Mouse (Mus musculus): ENCODE measurements around the gene Tspan32.

Tspan32 gene

DNA sequence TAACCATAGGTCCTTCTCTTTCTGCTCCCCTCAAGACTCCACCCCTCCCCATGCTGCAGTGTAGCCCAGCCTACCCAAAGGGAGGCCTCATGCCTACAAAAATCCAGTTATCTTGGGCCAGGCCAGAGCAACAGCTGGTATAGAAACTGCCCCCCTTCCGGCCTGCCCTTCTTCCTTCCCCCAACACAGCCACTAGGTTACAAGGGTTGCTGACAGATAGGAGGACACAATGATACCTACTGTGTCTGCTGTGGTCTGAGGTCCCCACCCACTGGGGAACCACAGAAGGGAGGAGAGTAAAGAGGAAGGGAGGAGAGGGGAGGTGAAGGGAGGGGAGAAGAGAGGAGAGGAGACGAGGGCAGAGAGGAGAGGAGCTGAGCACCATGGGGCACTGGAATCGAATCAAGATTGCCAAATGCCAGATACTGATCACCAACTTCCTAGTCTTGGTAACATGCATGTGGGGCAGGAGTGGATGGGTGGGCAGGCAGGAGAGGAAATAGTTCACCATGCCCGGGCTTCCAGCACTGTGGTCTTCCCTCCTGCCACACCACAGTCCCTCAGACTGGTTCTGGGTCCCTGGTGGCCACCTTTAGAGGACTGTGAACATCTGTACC is at the start of gene Tspan32:
Tspan32 (plus strand) TSS at position 320 of the 617 bp plus-strand sequence.
- DNase-seq, result no peak

DNA sequence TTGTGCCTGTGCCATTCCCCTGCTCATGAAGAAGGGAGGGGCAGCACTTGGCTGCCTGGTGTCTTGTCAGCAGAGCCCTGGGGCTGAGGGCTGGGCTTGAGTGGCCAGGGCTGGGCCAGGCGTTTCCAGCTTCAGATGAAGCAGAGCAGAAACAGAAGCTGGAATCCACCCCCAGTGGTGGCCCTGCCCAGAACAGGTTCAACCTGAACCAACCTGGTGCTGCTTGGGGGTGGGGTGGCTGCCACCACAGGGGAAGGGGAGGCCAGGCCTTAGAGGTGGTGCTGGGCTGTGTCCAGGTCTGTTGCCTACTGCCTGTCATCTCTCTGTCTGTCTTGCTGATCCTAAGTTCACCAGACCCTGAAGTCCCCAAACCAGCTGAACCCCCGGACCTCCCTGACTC is 48.8 kb upstream of the Tspan32 start:
- no peak for DNase-seq

DNA sequence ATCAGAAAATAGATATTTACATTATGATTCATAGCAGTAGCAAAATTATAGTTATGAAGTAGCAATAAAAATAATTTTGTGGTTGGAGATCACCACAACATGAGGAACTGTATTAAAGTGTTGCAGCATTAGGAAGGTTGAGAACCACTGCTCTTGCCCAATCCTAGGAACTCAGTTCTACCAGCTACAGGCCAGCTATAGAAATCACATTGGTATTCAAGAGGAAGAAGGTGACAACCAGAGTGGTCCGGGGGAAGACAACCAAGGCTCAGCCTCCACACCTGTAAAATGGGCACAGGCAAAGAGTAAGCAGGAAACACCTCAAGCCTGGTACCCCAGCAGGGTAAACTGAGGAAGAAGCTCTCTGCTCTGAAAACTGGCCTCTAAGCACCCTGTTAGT is 46.0 kb upstream of the Tspan32 start:
- DNase-seq, result no peak

DNA sequence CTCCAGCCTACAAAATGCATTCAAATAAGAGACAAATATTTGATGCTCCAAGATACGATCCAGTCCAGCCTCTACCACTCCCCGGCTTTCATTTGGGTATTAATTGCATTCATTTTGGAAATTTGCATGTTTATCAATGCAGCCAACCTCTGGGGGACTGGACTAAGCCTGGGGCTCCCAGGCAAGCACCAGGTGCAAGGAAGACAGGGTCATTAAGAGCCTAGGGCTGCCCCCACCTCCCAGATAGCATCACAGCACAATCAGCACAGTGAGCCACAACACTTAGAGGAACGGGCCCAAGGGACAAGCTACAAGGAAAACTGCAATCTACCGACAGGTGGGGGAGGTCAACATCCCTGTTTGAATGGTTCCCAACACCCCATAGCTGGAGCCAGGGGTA is 45.1 kb upstream of the Tspan32 start:
- no peak for DNase-seq

DNA sequence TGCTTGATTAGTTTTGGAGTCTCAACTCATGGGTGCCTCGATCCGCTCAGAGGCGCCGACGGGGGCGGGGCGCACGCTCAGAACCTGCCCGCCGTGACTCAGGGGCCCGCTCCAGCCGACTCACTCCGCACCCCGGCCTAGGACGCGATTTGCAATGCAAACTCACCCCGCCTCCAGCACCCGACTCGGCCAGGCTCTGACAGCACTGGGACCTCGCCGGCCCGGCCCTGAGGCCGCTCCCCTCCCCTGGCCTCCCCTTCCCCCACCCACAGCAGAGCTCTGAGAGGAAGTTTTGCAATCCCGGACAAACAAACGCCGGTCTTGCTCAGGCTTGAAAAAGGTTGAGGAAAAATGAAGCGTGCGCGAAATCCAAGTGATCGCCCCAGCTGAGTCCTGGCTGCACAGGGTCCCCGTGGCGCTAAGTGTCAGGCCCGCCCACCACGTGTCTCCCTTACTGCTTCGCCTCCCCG is 37.4 kb upstream of the Tspan32 start:
- peak; percentile 16 for DNase-seq

DNA sequence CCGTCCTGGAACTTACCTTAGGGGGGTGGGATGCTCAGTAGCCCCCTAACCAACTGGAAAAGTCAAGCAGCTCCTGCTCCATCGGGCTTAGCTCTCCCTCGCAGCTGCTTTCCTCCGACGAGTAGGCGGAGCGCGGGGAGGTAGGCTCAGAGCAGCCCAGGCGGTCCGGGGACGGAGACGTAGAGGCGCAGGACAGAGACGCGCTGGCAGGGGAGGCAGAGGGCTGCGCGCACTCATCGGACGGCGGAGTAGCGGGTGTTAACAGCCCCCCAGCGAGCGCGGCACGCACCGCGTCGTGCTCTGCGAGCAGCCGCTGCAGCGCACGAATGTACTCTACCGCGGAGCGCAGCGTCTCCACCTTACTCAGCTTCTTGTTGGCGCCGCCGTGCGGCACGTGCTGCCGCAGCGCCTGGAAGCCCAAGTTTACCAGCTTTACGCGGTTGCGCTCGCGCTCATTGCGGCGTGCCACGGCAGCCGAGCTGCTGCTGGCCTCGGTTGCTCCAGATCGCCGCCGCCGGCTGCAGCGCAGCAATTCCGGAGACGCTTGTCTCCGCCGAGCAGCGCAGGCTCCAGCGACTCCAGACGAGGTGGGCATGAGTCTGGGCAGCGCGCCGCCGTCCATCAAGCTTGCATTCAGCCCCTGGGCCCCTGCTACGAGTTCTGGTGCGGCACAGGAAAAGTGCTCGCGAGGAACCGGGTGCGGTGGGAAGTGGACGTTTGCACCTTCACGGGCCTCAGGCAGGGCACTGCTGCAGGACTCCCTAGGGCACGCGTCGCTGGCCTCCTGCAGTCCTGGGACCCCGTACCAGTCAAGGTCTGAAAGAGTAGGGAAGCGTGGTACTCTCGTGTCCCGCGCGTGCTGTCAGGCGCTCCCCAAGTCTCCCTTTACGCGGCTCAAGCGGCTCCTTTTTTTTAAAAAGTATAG is 36.7 kb upstream of the Tspan32 start:
- DNase-seq, result peak; percentile 74

DNA sequence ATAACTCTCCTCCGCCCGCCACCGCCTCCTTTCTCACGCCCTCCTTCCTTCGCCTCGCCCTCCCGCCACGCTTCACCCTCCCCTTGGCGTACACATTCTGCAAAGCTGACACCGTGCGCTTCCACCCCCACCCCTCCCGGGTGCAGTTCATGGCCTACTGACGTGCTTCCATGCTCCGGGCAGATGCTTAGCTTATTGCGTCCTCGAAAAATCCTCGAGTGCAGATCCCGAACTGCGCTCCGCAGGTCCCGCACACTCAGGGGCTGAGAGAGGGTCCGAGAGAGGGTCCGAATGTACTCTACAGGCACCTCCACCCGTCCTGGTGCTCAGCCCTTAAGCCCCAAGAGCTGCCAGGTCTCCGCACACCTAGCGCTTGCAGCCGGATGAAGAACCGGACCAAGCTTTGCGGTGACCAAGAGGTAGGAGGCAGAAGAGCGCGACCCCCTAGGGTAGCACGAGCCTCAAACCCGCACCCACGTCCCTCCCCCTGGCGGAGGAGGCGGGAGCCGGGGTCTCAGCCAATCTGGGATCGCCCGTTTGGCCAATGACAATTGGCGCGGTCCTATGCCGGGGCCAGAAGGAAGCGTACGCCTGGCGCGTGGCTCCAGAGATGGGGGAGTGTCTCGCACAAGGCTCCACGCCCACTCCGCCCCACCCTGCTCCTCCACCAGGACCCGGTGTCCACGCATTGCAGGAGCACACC is 35.9 kb upstream of the Tspan32 start, which contains the start of gene Ascl2:
Ascl2 (minus strand) TSS at position 456 of the 703 bp plus-strand sequence.
- no peak for DNase-seq

DNA sequence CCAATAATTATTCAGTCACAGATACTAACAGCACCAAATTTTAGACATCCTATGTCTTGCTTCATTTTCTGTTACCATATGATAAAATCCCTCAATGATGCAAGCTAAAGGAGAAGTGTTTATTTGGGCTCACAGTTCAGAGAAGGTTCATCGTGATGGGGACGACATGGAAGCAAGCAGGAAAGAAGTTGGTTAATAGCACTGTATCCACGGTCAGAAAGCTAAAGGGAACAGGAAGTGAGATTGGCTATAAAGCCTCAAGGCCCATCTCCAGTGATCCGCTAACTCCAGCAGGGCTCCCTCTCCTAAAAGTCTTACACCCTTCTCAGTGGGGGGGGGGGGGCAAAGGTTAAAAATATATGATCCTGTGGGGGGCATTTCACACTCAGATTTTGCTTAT is 22.9 kb upstream of the Tspan32 start:
- DNase-seq, result no peak

DNA sequence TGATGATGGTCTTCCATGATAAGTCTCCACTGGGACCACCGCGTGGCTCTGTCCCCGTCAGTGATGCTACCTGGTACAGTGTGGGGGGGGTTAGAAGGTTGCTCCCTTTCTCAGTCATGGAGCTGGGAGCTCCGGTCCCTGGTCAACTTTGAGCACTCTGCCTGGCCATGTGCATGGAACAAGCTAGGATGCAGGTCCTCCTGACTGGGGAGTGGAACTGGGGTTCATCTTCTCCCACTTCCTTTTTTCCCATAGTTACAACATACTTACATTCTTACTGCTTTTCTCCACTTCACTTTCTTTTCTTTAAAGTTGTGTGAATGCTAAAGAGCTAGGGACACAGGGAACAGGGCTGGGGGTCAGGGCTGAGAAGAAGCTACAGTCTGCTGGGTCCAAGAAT is 19.7 kb upstream of the Tspan32 start:
- DNase-seq, result no peak

DNA sequence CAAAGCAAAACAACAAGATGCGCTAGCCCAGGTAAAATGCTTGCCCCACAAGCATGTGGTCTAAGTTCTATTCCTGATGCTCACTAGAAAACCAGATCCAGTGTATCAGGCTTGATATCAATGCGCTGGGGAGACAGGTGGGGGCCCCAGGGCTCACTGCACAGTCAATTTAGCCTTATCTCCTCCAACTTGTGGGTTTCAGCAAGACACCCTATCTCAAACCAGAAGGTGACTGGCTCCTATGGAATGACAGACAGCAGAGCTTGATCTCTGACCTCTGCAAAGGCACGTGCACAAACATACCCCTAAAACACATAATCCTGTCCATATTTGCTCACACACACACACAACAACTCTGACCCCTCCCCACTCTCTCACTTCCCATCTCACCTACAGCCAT is 17.1 kb upstream of the Tspan32 start:
- DNase-seq, result no peak

DNA sequence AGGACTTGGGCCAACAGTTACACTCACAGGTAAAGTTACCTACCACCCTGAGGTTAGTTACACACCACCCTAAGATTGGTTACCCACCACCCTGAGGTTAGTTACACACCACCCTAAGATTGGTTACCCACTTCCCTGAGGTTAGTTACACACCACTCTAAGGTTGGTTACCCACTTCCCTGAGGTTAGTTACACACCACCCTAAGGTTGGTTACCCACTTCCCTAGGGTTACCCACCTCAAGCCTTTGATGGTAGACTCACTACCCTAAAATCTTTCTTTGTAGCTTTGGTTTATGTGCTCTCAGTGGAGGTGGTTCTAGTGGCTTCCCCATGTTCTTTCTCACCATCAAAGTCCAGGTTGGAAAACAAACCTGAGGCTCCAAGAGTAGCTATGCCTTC is 9.8 kb upstream of the Tspan32 start:
- no peak for DNase-seq

DNA sequence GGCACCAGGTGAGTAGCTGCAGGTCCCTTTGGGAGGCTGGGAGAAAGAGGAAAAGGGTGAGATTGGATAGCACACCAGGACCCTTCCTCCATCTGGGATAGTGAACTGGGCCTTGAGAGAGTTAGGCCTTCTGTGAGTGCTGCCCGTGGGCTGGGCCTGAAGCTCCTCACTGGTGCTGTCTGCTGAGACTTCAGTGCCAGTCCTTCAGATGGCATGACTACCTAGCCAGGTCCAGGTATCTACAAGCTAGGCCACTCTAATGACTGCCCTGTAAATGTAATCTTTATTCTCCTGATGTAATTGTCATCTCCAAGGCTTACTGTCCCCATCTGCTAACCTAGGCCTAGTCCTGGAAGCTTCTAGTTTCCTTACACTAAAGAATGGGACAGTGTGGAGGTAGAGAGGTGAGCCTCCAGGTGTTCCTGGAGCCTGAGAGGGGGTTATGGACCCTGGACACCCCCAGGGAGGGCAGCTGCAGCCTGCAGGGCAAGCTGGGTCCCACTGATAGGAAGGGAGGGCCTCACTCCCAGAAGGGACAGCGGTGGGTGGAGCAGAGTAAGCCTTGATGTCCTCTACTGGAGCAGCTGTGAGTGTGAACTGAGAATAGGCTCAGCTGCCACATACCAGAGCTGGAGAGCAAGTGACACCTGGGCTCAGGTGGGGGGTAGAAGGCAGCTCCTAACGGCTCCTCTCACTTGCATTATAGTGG is 9.1 kb upstream of the Tspan32 start:
- no peak for DNase-seq

DNA sequence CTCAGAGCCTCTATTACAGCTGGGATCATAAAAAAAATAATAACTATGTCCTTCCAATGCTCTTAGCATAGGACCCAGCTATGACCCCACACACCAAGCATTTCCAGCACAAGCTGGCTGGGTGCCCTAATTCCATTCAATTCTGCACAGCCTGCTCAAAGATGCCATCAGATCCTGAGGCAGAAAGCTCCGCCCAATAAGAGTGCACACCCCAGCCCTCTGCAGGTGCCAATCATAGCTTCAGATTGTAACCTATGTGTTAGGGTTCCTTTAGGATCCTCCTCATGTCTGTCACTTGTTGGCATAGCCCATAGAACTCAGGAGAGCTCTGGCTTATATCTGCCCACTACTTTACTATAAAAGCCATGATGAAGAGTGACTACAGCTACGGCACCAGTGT is 7.8 kb upstream of the Tspan32 start:
- DNase-seq, result no peak

DNA sequence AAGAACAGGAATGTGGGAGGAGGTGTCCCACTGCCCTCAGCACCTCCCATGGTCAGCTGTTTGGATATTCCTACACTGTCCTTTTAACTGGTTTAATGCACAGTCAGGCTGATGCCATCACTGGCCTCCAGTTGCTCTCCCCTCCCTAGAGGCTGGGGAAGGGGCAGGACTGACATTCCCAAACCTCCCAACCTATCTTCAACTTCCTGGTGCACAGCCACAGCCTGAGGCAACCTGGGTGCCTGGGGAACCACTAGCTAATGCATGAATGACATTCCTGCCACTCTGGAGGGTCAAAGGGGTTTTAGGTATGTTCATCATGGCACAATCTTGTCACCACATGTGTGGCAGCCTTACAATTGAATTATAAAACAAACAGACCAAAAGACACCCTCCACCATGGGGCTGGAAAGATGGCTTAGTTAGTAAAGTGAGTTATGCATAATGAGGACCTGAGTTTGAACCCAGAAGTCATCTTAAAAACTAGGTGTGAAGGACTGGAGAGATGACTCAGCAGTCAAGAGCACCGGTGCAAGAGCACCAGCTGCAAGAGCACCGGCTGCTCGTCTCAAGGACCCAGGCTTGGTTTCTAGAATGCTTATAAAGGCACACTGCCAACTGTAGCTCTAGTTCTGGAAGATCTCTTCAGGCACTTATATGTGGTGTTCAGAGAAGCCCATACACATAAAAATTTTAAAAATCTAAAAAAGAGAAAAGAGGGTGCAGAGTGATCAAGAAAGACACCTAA is 7.3 kb upstream of the Tspan32 start:
- no peak for DNase-seq

DNA sequence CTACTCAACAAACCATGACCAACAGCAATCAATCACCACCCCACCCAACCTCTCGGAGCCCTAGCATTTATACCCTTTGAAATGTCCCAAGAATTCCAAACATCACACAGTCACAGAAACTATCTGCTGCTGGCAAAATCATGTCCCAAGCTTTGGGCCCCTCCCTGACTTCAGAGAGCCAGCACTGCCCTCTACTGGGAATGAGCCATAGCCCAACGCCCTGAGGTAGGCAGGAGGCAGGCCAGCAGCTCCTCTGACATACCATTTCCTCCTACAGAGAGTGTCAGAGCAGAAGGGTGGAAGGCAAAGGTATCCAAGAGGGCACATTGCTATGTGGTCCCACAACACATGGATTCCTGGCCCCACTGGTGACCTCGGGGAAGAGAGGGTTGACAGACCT is 2.2 kb upstream of the Tspan32 start:
- DNase-seq, result no peak

DNA sequence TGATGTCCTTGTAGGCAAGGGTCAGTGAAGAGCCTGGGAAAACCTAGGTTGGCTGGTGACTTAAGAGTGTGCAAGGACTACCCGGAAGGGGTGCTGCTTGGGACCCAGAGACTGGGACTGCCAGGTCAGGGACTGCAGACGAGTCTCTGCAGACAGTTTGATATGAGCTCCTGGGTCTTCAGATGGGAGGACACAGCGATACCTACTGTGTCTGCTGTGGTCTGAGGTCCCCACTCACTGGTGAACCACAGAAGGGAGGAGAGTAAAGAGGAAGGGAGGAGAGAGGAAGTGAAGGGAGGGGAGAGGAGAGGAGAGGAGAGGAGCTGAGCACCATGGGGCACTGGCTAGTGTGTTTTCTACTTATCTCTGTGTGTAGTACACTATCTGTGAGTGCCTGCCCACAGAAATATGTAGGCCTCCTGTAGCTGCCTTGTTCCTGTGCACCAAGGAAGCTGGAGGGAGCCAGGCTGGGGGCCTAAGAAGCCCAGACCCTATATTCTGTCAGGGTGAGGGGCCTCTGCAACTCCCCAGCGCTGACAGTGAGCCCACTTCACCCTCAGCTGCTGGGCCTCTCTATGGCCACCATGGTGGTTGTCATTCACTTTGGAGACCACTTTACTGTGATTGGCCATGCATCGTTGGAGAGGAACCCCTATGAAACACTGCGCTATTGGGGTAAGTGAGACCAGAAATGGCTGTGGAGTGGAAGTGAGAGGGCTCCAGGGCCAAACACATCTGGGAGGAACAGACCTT is 674 bp downstream of the Tspan32 start:
- DNase-seq, result no peak

DNA sequence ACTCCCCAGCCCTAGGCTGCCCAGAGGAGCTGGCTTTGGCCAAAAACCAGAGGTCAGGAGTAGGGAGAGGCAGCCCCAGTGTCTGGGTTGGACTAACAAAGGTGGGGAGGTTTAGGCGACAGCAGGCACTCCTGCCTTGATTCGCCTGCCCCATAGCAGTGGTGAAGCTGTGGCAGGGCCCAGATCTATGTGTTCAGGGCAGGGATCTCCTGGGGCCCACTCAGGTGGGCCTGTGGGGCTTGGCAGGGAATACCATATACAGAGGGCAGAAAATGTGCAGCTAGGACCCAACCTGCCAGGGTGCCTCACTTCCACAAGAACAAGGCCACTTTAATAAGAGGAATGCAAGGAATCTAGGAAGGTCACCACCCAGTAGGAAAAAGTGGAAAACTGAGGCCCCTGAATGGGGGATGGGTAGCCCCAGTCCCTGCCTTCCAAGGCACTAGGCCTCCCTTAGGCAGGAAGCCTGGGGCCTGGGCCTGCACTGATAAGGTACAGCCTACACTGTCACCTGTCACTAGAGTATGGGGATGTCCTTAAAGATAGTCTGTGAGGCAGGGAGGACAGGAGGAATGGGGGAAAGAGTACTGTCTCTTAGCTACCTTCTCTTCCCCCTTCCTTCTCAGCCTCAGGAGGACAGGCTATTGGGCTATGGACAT is 1.4 kb downstream of the Tspan32 start:
- DNase-seq, result no peak

DNA sequence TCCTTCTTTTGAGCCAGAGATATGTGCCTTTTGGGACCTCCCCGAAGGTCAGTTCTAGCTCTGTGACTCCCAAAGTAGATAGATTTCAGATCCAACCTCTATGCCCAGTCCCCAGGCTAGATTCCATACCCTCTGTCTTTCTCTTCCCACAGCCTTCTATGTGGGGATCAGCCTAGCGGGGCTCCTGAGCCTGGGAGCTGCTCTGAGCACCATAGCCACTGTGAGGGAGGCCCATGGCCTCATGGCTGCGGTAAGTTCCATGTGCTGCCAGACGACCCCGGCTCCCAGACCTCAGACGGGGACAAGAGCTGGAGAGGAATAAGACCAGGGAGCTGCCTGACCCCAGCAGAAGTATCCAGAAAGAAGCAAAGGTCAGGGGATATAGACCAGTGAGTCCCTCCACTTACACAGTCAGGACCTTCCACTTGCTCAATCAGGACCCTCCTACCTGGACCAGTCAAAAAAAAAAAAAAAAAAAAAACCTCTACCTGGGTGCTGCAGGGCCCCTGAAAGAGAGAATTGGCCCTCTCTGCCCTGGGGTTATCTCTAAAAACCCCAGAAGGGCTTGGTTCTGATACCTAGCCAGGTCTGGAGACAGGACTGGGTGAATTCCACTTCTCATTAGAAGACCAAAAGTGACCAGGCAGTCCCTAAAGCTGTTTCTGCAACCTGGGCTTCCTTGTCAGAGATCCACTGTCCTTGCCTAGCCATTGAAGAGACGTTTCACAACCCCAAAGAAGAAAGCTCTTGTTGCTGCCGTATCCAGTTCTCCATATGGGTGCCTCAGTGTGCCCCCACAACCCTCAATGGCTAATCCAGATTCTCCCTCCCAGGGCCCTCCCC is 2.1 kb downstream of the Tspan32 start:
- DNase-seq, result no peak

DNA sequence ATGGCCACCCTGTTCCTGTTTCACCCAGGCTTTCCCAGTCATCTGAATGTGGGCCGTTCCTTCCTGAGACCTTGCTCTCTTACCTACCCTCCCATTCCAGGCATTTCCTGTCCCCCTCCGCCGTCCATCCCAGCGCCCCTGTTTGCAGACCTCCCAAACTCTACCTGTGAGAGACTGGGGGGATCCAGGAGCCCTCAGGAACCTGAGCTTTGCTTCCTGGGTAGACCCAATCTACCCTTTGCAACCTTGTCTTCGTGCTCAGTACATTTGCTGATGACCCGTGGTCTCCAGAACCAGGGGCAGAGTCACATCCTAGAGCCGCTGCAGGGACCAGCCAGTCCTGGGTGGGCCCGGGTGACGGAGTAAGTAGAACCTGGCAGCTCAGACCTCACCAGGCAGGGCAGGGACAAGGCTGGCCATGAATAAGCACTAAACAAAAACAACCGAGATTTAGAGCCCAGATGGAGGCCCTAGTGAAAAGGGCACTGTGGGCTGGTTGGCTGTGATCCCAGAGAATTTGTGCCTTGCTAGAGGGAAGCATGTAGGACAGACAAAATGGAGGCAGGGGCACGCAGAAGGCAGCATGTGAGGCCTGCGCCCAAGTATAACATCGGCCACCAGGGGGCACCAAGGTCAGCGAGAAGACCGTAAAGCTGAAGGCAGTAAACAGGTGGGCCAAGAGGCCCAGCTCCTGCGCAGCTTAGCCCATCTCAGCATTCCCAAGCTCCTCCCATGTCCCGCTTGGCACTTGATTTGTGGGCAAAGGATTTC is 2.9 kb downstream of the Tspan32 start:
- DNase-seq, result peak; percentile 84

All from right cerebral cortex, postnatal 25 days (tissue).